Mouse (Mus musculus) kidney, embryonic 16.5 days (tissue): ENCODE results near the gene Oser1. TPM values are rescaled to one million over a fixed set of nuclear protein-coding genes. Genes with fewer than 3 reads are reported as not detected.

Experiments
- ATAC-seq: fragments of 200-750 bp; cut with Nextera tagmentation; 2 replicates; pipeline ENCODE4 v1.8.0; 2017; ENCODE audit warnings: moderate TSS enrichment; ENCODE audit not compliant: low FRiP score, low TSS enrichment
- H3K27ac ChIP-seq: fragments of 300-500 bp; sonication (generic); 2 replicates; pipeline ENCODE4 v1.5.1; 2014; ENCODE audit warnings: low read length
- H3K27me3 ChIP-seq: fragments of 300-500 bp; sonication (generic); 2 replicates; pipeline ENCODE4 v1.6.1; 2014; ENCODE audit warnings: low read length, control low read depth, mixed read lengths; ENCODE audit not compliant: insufficient read depth
- H3K36me3 ChIP-seq: fragments of 300-500 bp; sonication (generic); 2 replicates; pipeline ENCODE4 v1.6.1; 2014; ENCODE audit warnings: low read length, control low read depth, mixed read lengths; ENCODE audit not compliant: insufficient read depth
- H3K4me1 ChIP-seq: fragments of 300-500 bp; sonication (generic); 2 replicates; pipeline ENCODE4 v1.6.1; 2014; ENCODE audit warnings: low read length, control low read depth, mixed read lengths; ENCODE audit not compliant: insufficient read depth
- H3K4me2 ChIP-seq: fragments of 300-500 bp; sonication (generic); replicated peaks from 2 replicates; pipeline ENCODE4 v1.6.1; 2014; ENCODE audit warnings: low read depth, low read length
- H3K4me3 ChIP-seq: fragments of 300-500 bp; sonication (generic); 2 replicates; pipeline ENCODE4 v1.5.1; 2014; ENCODE audit warnings: mild to moderate bottlenecking, low read length
- H3K9ac ChIP-seq: fragments of 300-500 bp; sonication (generic); replicated peaks from 2 replicates; pipeline ENCODE4 v1.6.1; 2014; ENCODE audit warnings: low read length
- H3K9me3 ChIP-seq: fragments of 300-500 bp; sonication (generic); 2 replicates; pipeline ENCODE4 v1.6.1; 2016; ENCODE audit warnings: low read length, control low read depth
- WGBS: fragments of 180-500 bp; shearing (Covaris S2); extraction: QIAGEN DNeasy Blood & Tissue Kit; methylation state at CpG from one replicate; pipeline ENCODE4 v1.1.7; 2014; 5-methylcytosine and 5-hydroxymethylcytosine counted together
- polyA plus RNA-seq: library from polyadenylated mRNA; unstranded; fragments of >200 nt; fragmentation: Nextera tagmentation; extraction: Ambion mirVana; gene quantifications from 2 replicates; pipeline ENCODE4 v1.2.1, GENCODE M21; 2015

Oser1 gene
- polyA plus RNA-seq, 1 experiment from 2014 or later: 99.2 TPM

- Histone ChIP-seq H3K4me3 (no peak overlapping the region), H3K9me3 (no peaks in the 10 kb centered on the region), H3K9ac (no peak overlapping the region), H3K36me3 (no peaks in the 10 kb centered on the region), H3K4me1 (peaks cover 13% of the 10 kb centered on the region; the same call in 1 of the 2 replicates), H3K27ac (no peak overlapping the region), H3K4me2 (no peak overlapping the region), H3K27me3 (no peaks in the 10 kb centered on the region)
- ATAC-seq: no peak
- WGBS: 69% methylated on average over 6 of the region's 6 CpGs
These were observed 30.5 kb downstream of the Oser1 start for GRCm38 (mm10) chr2:163393976-163394375.

DNA sequence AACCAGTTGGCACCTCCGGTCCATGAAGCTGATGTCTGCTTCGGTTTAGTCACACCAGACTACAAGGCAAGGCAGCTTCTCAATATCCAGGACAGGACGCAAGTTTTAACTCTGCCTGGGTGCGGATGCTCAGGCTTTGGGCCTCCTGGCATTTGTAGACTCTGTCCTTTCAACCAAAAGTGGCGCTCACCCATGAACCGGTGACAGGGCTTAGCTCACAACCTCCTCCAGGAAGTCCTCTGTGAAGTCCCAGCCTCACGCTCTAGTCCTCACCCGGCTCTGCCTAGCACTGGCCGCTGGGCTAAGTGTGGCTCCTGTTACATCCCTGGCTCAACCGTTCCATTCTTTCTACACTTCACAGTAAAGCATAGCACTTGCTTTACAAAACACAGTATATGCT, 31.3 kb downstream of the Oser1 start:
- ATAC-seq: no peak

DNA sequence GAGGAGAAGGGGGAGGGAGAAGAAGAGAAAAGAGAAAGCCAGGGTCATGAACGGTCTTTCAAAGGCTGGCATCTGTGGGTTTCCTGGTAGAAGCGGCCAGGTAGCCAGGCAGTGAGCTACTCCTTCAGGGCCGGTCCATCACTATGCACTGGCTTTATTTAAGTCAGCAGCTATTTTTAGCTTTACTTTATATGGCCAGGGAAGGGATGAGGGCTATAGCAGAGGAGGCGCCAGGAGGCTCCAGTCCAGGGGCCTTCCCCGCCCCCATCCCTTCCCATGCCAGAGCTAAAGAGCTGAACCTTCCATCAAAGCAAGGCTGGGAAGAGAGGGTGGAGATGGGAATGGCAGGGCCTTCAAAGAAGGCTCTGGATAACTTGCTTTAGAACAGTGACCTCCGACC, 32.1 kb downstream of the Oser1 start:
- 80% methylated on average over 6 of the region's 6 CpGs for WGBS
- Histone ChIP-seq H3K9ac (no peak overlapping the region), H3K9me3 (no peaks in the 10 kb centered on the region), H3K4me3 (no peak overlapping the region), H3K27ac (no peak overlapping the region), H3K4me2 (no peak overlapping the region), H3K36me3 (no peaks in the 10 kb centered on the region), H3K27me3 (no peaks in the 10 kb centered on the region), H3K4me1 (peaks cover under 1% of the 10 kb centered on the region; the same call in 1 of the 2 replicates)
- ATAC-seq: no peak

More for the DNA sequence above, 31.3 kb downstream of the Oser1 start:
- H3K27me3 ChIP-seq: no peaks in the 10 kb centered on the region
- no peak overlapping the region for H3K9ac ChIP-seq
- H3K4me3 ChIP-seq: no peak overlapping the region
- H3K9me3 ChIP-seq: no peaks in the 10 kb centered on the region
- no peaks in the 10 kb centered on the region for H3K36me3 ChIP-seq
- no peak overlapping the region for H3K4me2 ChIP-seq
- H3K27ac ChIP-seq: no peak overlapping the region
- peaks cover 8% of the 10 kb centered on the region; the same call in 1 of the 2 replicates for H3K4me1 ChIP-seq
- 90% methylated on average over 10 of the region's 10 CpGs for WGBS

DNA sequence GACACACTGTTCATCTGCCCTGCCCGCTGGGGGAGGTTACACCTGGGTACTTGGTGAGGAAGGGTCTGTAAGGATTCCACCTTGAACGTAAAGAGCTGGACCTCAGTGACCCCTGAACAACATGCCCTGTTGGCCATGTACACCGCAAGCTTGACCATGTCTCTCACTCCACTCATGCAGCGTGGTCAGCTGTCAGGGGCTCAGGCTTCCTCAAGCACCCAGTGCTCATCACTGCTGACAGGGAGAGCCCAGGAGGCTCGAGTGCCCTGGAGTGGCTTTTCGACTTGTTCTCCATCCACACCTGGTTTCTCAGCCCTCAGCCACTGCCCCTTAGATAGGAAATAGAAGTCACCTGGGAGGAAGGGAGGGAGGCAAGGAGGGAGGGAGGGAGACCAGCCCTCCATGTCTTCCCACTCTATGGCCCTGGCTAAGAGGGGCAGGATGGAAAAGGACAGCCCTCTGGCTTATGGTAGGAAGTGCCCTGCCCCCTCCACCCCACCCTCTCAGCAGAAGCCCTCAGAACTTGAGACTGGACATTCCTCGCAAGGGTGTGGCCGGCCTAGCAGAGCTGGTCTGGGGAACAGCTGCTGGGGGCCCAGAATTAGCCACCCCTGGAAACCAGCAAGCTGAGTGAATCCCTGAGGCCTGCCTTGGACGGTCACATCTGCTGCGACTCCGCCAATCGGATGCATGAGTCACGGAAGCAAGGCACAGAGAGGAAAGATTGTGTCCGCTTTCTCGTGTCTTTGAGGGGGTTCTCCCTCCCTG, 37.9 kb downstream of the Oser1 start:
- no peak overlapping the region for H3K9ac ChIP-seq
- H3K9me3 ChIP-seq: no peaks in the 10 kb centered on the region
- no peaks in the 10 kb centered on the region for H3K27me3 ChIP-seq
- no peak overlapping the region for H3K27ac ChIP-seq
- H3K4me2 ChIP-seq: no peak overlapping the region
- no peaks in the 10 kb centered on the region for H3K36me3 ChIP-seq
- no peaks in the 10 kb centered on the region for H3K4me1 ChIP-seq
- H3K4me3 ChIP-seq: no peak overlapping the region
- WGBS: 69% methylated on average over 15 of the region's 15 CpGs
- ATAC-seq: 0 out of 2 replicates have a peak, but pooled peaks have one; percentile 42

GRCm38 (mm10) chr2:163385126-163385525, 39.4 kb downstream of the Oser1 start:
- H3K27ac ChIP-seq: no peak overlapping the region
- H3K4me1 ChIP-seq: no peaks in the 10 kb centered on the region
- no peak overlapping the region for H3K4me3 ChIP-seq
- no peaks in the 10 kb centered on the region for H3K36me3 ChIP-seq
- no peaks in the 10 kb centered on the region for H3K27me3 ChIP-seq
- no peaks in the 10 kb centered on the region for H3K9me3 ChIP-seq
- WGBS: 73% methylated on average over 6 of the region's 6 CpGs
- no peak overlapping the region for H3K4me2 ChIP-seq
- no peak overlapping the region for H3K9ac ChIP-seq
- no peak for ATAC-seq

- 90% methylated on average over 8 of the region's 8 CpGs for WGBS
- H3K27me3 ChIP-seq: peaks cover 7% of the 10 kb centered on the region; the same call in 1 of the 2 replicates
- no peak for ATAC-seq
These were observed 43.3 kb downstream of the Oser1 start for GRCm38 (mm10) chr2:163381246-163381645.

GRCm38 (mm10) chr2:163379366-163379765, 45.1 kb downstream of the Oser1 start:
- Histone ChIP-seq H3K36me3 (0 out of 2 replicates have a peak, but pooled peaks cover 5% of the 10 kb centered on the region), H3K9ac (no peak overlapping the region), H3K4me2 (no peak overlapping the region), H3K4me1 (no peaks in the 10 kb centered on the region), H3K27me3 (peaks cover 23% of the 10 kb centered on the region), H3K27ac (no peak overlapping the region), H3K4me3 (no peak overlapping the region), H3K9me3 (peaks cover 6% of the 10 kb centered on the region; the same call in 1 of the 2 replicates)
- WGBS: 82% methylated on average over 5 of the region's 5 CpGs
- ATAC-seq: no peak

More at GRCm38 (mm10) chr2:163381246-163381645, 43.3 kb downstream of the Oser1 start:
- Histone ChIP-seq H3K9ac (no peak overlapping the region), H3K27ac (no peak overlapping the region), H3K4me2 (no peak overlapping the region), H3K9me3 (0 out of 2 replicates have a peak, but pooled peaks cover under 1% of the 10 kb centered on the region), H3K36me3 (no peaks in the 10 kb centered on the region), H3K4me1 (no peaks in the 10 kb centered on the region), H3K4me3 (no peak overlapping the region)

- 43% methylated on average over 33 of the region's 33 CpGs for WGBS
- ATAC-seq: 0 out of 2 replicates have a peak, but pooled peaks have one; percentile 32
- H3K27me3 ChIP-seq: peaks cover 23% of the 10 kb centered on the region
- H3K36me3 ChIP-seq: 0 out of 2 replicates have a peak, but pooled peaks cover 5% of the 10 kb centered on the region
- H3K4me3 ChIP-seq: no peak overlapping the region
- H3K9ac ChIP-seq: no peak overlapping the region
- no peak overlapping the region for H3K4me2 ChIP-seq
- no peak overlapping the region for H3K27ac ChIP-seq
- peaks cover 6% of the 10 kb centered on the region; the same call in 1 of the 2 replicates for H3K9me3 ChIP-seq
- no peaks in the 10 kb centered on the region for H3K4me1 ChIP-seq
These were observed 48.4 kb downstream of the Oser1 start for GRCm38 (mm10) chr2:163376082-163376481.

DNA sequence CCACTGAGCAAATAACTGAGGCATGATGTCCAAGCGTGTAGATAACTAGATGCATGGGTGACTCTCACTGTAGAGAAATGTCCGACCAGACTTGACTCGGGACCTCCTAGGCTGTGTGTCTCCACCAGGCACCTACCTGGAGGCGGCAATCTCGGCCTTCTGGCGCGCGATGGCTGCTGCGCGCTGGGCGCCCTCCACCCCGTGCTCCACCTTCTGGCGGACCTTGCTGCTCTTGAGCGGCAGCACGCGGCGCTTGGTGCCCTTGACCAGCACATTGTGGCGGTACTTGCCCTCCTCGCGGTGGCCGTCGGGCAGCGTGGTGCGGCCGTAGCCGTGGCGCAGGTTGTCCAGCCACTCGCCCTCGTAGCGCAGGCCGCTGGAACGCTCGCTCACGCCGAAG, 49.0 kb downstream of the Oser1 start:
- 43% methylated on average over 35 of the region's 35 CpGs for WGBS
- Histone ChIP-seq H3K9me3 (peaks cover 6% of the 10 kb centered on the region; the same call in 1 of the 2 replicates), H3K27ac (no peak overlapping the region), H3K4me1 (no peaks in the 10 kb centered on the region), H3K4me3 (no peak overlapping the region), H3K27me3 (peaks cover 23% of the 10 kb centered on the region), H3K36me3 (0 out of 2 replicates have a peak, but pooled peaks cover 5% of the 10 kb centered on the region), H3K4me2 (no peak overlapping the region), H3K9ac (no peak overlapping the region)
- no peak for ATAC-seq

GRCm38 (mm10) chr2:163372627-163373026, 51.9 kb downstream of the Oser1 start:
- no peak overlapping the region for H3K9ac ChIP-seq
- H3K4me1 ChIP-seq: no peaks in the 10 kb centered on the region; the same call in 1 of the 2 replicates
- 91% methylated on average over 1 of the region's 1 CpGs for WGBS
- H3K27ac ChIP-seq: no peak overlapping the region
- H3K9me3 ChIP-seq: peaks cover 6% of the 10 kb centered on the region; the same call in 1 of the 2 replicates
- peaks cover 23% of the 10 kb centered on the region for H3K27me3 ChIP-seq
- 0 out of 2 replicates have a peak, but pooled peaks cover 5% of the 10 kb centered on the region for H3K36me3 ChIP-seq
- H3K4me2 ChIP-seq: no peak overlapping the region
- no peak for ATAC-seq
- no peak overlapping the region for H3K4me3 ChIP-seq
